Mouse (Mus musculus): ENCODE data around the gene Asb4.

GRCm38 (mm10) chr6:5365845-5366244 lies 17.3 kb upstream of the Asb4 start:
- TF ChIP-seq CHD1 (IDR thresholded peaks at IDR 0.05; ENCODE audit: low read depth, low read length) (no peak), SMC3 (IDR thresholded peaks at IDR 0.05; ENCODE audit: low read depth, low read length) (no peak), CTCF (conservative IDR thresholded peaks at IDR 0.05 in 1 of 2, IDR thresholded peaks at IDR 0.05 in 1 of 2; ENCODE audit: low read depth in 2 of 2, low read length in 2 of 2) (no peak), RCOR1 (conservative IDR thresholded peaks at IDR 0.05; ENCODE audit: low read depth, low read length) (no peak), POLR2A (IDR thresholded peaks at IDR 0.05; ENCODE audit: low read depth, low read length) (no peak), E2F4 (IDR thresholded peaks at IDR 0.05; ENCODE audit: insufficient replicate concordance, low read depth, low read length) (no peak), JUN (IDR thresholded peaks at IDR 0.05; ENCODE audit: insufficient read depth, low read depth, low read length) (no peak), ETS1 (conservative IDR thresholded peaks at IDR 0.05; ENCODE audit: low read depth, low read length) (no peak), MAFK (IDR thresholded peaks at IDR 0.05; ENCODE audit: insufficient replicate concordance, low read length) (no peak), MEF2A (IDR thresholded peaks at IDR 0.05; ENCODE audit: borderline replicate concordance, low read depth, low read length) (no peak), HCFC1 (IDR thresholded peaks at IDR 0.05; ENCODE audit: low read depth, low read length) (no peak), USF1 (IDR thresholded peaks at IDR 0.05; ENCODE audit: low read depth, low read length) (no peak), JUND (conservative IDR thresholded peaks at IDR 0.05; ENCODE audit: low read depth, low read length) (no peak)

Measured in CH12.LX (cell line).